Comparison of ENCODE assay signal across 8 mouse cellular contexts in the genomic region with DNA sequence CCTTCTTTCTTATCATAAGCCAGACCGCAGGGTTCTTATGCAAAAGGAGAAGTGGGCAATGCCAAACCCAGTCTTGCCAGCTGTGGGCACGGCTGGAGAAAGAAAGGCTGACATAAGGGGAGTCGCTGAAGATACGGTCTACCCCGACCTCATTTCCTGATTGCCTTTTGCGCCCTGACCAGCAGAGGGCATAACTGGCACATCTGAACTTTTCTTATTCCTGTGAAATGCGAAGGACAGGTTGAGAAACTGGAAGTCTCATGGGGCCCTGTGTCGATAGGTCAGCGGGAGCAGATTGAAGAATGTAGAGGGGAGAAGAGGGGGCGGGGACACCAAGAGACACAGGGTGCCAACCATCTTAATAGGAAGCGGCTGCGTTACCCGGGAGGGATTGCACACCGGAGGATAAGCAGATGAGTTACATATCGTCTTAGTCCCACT.
DNase-seq lines count a peak whose midpoint lies in the region; ATAC-seq lines count a peak whose summit lies in the region.

No protein-coding gene starts in this region.

- peak overlapping the region; percentile 49 for H3K9ac ChIP-seq in hindbrain, embryonic 16.5 days (ENCODE audit: low read depth, low read length)

- H3K36me3 ChIP-seq in hindbrain, embryonic 16.5 days (ENCODE audit: control insufficient read depth, insufficient read depth, low read length) = no peaks in the 10 kb centered on the region

- peak overlapping the region; percentile 75 for H3K4me2 ChIP-seq in hindbrain, embryonic 16.5 days (ENCODE audit: low read length)

- H3K27ac ChIP-seq in hindbrain, embryonic 16.5 days (ENCODE audit: low read depth, low read length) = peak overlapping the region; percentile 6; the same call in 1 of the 2 replicates

- peak overlapping the region; percentile 38 for H3K4me3 ChIP-seq in hindbrain, embryonic 16.5 days (ENCODE audit: low read length)

- H3K9me3 ChIP-seq in hindbrain, embryonic 16.5 days (ENCODE audit: control insufficient read depth, low read length) = no peaks in the 10 kb centered on the region

- peaks cover 7% of the 10 kb centered on the region for H3K4me1 ChIP-seq in hindbrain, embryonic 16.5 days (ENCODE audit: control insufficient read depth, insufficient read depth, low read depth, low read length)

- peak; percentile 79 for DNase-seq in R1 (ENCODE audit: low read depth, low spot score)
- DNase-seq in cerebellum, postnatal 25 days = peak; percentile 79 to 82
- DNase-seq in gastrocnemius, adult 18-20 months (ENCODE audit: low spot score) = peak; percentile 61
- peak; percentile 39 for DNase-seq in left cerebral cortex, adult 11 months (ENCODE audit: low spot score)
- peak; percentile 80 for DNase-seq in lung, postnatal 36 days
- DNase-seq in retina, embryonic 14.5 days (ENCODE audit: low spot score) = peak; percentile 88
- DNase-seq in thymus, postnatal 4 days = peak; percentile 80

- H3K27me3 ChIP-seq in hindbrain, embryonic 16.5 days (replicated peaks; ENCODE audit: control insufficient read depth, insufficient read depth, low read length) = no peaks in the 10 kb centered on the region

- WGBS in hindbrain, embryonic 16.5 days = 3% methylated on average over 15 of the region's 15 CpGs

- peak; percentile 15; the same call in 1 of the 2 replicates for ATAC-seq in hindbrain, embryonic 16.5 days

Comparison
In these comparisons a context has a peak if more than half of its experiments do, and no peak if none do; other contexts are left out.
1. Peak in every context shown above with its lines: DNase-seq, ATAC-seq, H3K4me3 ChIP-seq and H3K27ac ChIP-seq.